Mouse (Mus musculus) spleen, adult 18-20 months (tissue): ENCODE data around the gene Ccdc13.
A peak's percentile ranks its signal among the peaks of the same experiment; 100 is the strongest.

Experiments
- DNase-seq, 2 experiments: peaks; one replicate each; pipeline ENCODE4 v3.0.0; 2022; ENCODE audit warnings: mixed read lengths in 2 of 2

Gene Ccdc13

GRCm38 (mm10) chr9:121842914-121843313 is 3.7 kb upstream of the Ccdc13 start:
- DNase-seq = no peak

GRCm38 (mm10) chr9:121839622-121839965 is 333 bp upstream of the Ccdc13 start:
- no peak for DNase-seq

- no peak for DNase-seq
These were observed 1.3 kb downstream of the Ccdc13 start for GRCm38 (mm10) chr9:121838008-121838407.

GRCm38 (mm10) chr9:121833825-121834224 is 5.4 kb downstream of the Ccdc13 start:
- DNase-seq = no peak

GRCm38 (mm10) chr9:121830956-121831293 is 8.3 kb downstream of the Ccdc13 start:
- peak; percentile 32 to 79 for DNase-seq

- peak in 1 of 2 experiments; percentile 51 for DNase-seq
These were observed 8.9 kb downstream of the Ccdc13 start for GRCm38 (mm10) chr9:121830243-121830955.

GRCm38 (mm10) chr9:121829270-121829992 is 9.8 kb downstream of the Ccdc13 start:
- no peak for DNase-seq

GRCm38 (mm10) chr9:121828314-121828713 is 10.9 kb downstream of the Ccdc13 start:
- no peak for DNase-seq

GRCm38 (mm10) chr9:121826356-121826755 is 12.9 kb downstream of the Ccdc13 start:
- DNase-seq = no peak

GRCm38 (mm10) chr9:121823991-121824390 is 15.3 kb downstream of the Ccdc13 start:
- DNase-seq = no peak

GRCm38 (mm10) chr9:121823051-121823450 is 16.2 kb downstream of the Ccdc13 start:
- no peak for DNase-seq

GRCm38 (mm10) chr9:121822585-121822991 is 16.7 kb downstream of the Ccdc13 start:
- no peak for DNase-seq

GRCm38 (mm10) chr9:121820765-121821164 is 18.5 kb downstream of the Ccdc13 start:
- no peak for DNase-seq

- DNase-seq = no peak
These were observed 19.3 kb downstream of the Ccdc13 start for GRCm38 (mm10) chr9:121819771-121820471.

- DNase-seq = no peak
These were observed 20.0 kb downstream of the Ccdc13 start for GRCm38 (mm10) chr9:121819073-121819770.

- no peak for DNase-seq
These were observed 24.1 kb downstream of the Ccdc13 start for GRCm38 (mm10) chr9:121815183-121815582.

- DNase-seq = no peak
These were observed 29.0 kb downstream of the Ccdc13 start for GRCm38 (mm10) chr9:121810081-121810821.

- DNase-seq = no peak
These were observed 30.8 kb downstream of the Ccdc13 start for GRCm38 (mm10) chr9:121808511-121808910.

- DNase-seq = no peak
These were observed 31.3 kb downstream of the Ccdc13 start for GRCm38 (mm10) chr9:121807947-121808346.

GRCm38 (mm10) chr9:121807546-121807945 is 31.7 kb downstream of the Ccdc13 start:
- DNase-seq = no peak

GRCm38 (mm10) chr9:121802747-121803146 is 36.5 kb downstream of the Ccdc13 start:
- DNase-seq = no peak

- no peak for DNase-seq
These were observed 40.3 kb downstream of the Ccdc13 start for GRCm38 (mm10) chr9:121798887-121799520.
